Mouse (Mus musculus): ENCODE results near the gene Pigw.
"Not testable (repeated sequence)": the region's sequence is repeated elsewhere in the genome, so short reads cannot be mapped to it uniquely, and the experiment has no call there.

Gene Pigw

GRCm38 (mm10) chr11:84879007-84879771 is 896 bp downstream of the Pigw start:
- no peak for DNase-seq

- not testable (repeated sequence) for DNase-seq
Measured at GRCm38 (mm10) chr11:84876020-84876419, 4.1 kb downstream of the Pigw start.

- no peak for DNase-seq
Measured at GRCm38 (mm10) chr11:84873042-84873833, 6.8 kb downstream of the Pigw start.

- no peak for DNase-seq
Measured at GRCm38 (mm10) chr11:84871548-84872069, 8.5 kb downstream of the Pigw start.

- no peak for DNase-seq
Measured at GRCm38 (mm10) chr11:84871046-84871445, 9.0 kb downstream of the Pigw start.

GRCm38 (mm10) chr11:84870337-84871043 is 9.6 kb downstream of the Pigw start, which contains the start of gene Ggnbp2:
Gene Ggnbp2 (minus strand): TSS chr11:84870817.
- DNase-seq: peak; percentile 92 to 93

GRCm38 (mm10) chr11:84869537-84870232 is 10.4 kb downstream of the Pigw start:
- DNase-seq: peak; percentile 92 to 95

GRCm38 (mm10) chr11:84868786-84869259 is 11.3 kb downstream of the Pigw start:
- no peak for DNase-seq

- no peak for DNase-seq
Measured at GRCm38 (mm10) chr11:84867586-84867985, 12.5 kb downstream of the Pigw start.

GRCm38 (mm10) chr11:84865268-84865667 is 14.8 kb downstream of the Pigw start:
- no peak for DNase-seq

- DNase-seq: no peak
Measured at GRCm38 (mm10) chr11:84855285-84855684, 24.8 kb downstream of the Pigw start.

- no peak for DNase-seq
Measured at GRCm38 (mm10) chr11:84847475-84848090, 32.5 kb downstream of the Pigw start.

GRCm38 (mm10) chr11:84846741-84847474 is 33.2 kb downstream of the Pigw start:
- no peak for DNase-seq

GRCm38 (mm10) chr11:84839330-84839729 is 40.8 kb downstream of the Pigw start:
- DNase-seq: no peak

GRCm38 (mm10) chr11:84829495-84829894 is 50.6 kb downstream of the Pigw start:
- not testable (repeated sequence) for DNase-seq

- DNase-seq: peak; percentile 95 to 97
Measured at GRCm38 (mm10) chr11:84828516-84829399, 51.3 kb downstream of the Pigw start, which contains the start of gene Dhrs11. Gene Dhrs11 (minus strand): TSS chr11:84828994.

GRCm38 (mm10) chr11:84827901-84828503 is 52.1 kb downstream of the Pigw start:
- DNase-seq: peak in 1 of 2 experiments; percentile 21

- no peak for DNase-seq
Measured at GRCm38 (mm10) chr11:84827492-84827891, 52.6 kb downstream of the Pigw start.
